Mouse (Mus musculus) heart, adult 18-20 months (tissue): ENCODE measurements around the gene Col5a3. TPM values are rescaled to one million over a fixed set of nuclear protein-coding genes. Genes with fewer than 3 reads are reported as not detected.

Experiments
- DNase-seq, 2 experiments: peaks; one replicate each; pipeline ENCODE4 v3.0.0; 2021 to 2022; ENCODE audit warnings: mixed read lengths in 1 of 2
- total RNA-seq, 2 experiments: library from RNA; stranded (reverse); gene quantifications; 2 replicates each; pipeline ENCODE4 v1.2.3; 2021

The Col5a3 gene
- total RNA-seq, 2 experiments from 2014 or later: 14.4 to 16.1 TPM

GRCm38 (mm10) chr9:20805706-20806105 lies 9.2 kb downstream of the Col5a3 start:
- DNase-seq: no peak

GRCm38 (mm10) chr9:20805159-20805495 lies 9.7 kb downstream of the Col5a3 start:
- peak; percentile 69 to 84 for DNase-seq

- DNase-seq: peak; percentile 75 to 80
These were observed 10.4 kb downstream of the Col5a3 start for GRCm38 (mm10) chr9:20804266-20805158.

- peak; percentile 71 to 85 for DNase-seq
These were observed 20.6 kb downstream of the Col5a3 start for GRCm38 (mm10) chr9:20794108-20794806.

- DNase-seq: no peak
These were observed 24.5 kb downstream of the Col5a3 start for GRCm38 (mm10) chr9:20790345-20790744.

- no peak for DNase-seq
These were observed 25.2 kb downstream of the Col5a3 start for GRCm38 (mm10) chr9:20789651-20790050.

- no peak for DNase-seq
These were observed 26.9 kb downstream of the Col5a3 start for GRCm38 (mm10) chr9:20787992-20788391.

- no peak for DNase-seq
These were observed 29.8 kb downstream of the Col5a3 start for GRCm38 (mm10) chr9:20785055-20785454.

GRCm38 (mm10) chr9:20781286-20781685 lies 33.6 kb downstream of the Col5a3 start:
- no peak for DNase-seq

- no peak for DNase-seq
These were observed 49.6 kb downstream of the Col5a3 start for GRCm38 (mm10) chr9:20765274-20765673.

GRCm38 (mm10) chr9:20763099-20763498 lies 51.8 kb downstream of the Col5a3 start:
- DNase-seq: peak; percentile 56 to 57

GRCm38 (mm10) chr9:20762197-20762961 lies 52.5 kb downstream of the Col5a3 start:
- no peak for DNase-seq

GRCm38 (mm10) chr9:20761388-20761787 lies 53.5 kb downstream of the Col5a3 start:
- no peak for DNase-seq

- DNase-seq: peak; percentile 84 to 96
These were observed 54.1 kb downstream of the Col5a3 start for GRCm38 (mm10) chr9:20760813-20761212.

GRCm38 (mm10) chr9:20758896-20759295 lies 56.0 kb downstream of the Col5a3 start:
- DNase-seq: peak; percentile 51 to 74

- DNase-seq: no peak
These were observed 56.6 kb downstream of the Col5a3 start for GRCm38 (mm10) chr9:20758243-20758642.

- peak; percentile 66 to 84 for DNase-seq
These were observed 57.5 kb downstream of the Col5a3 start for GRCm38 (mm10) chr9:20757087-20757955.

GRCm38 (mm10) chr9:20756081-20756700 lies 58.7 kb downstream of the Col5a3 start:
- no peak for DNase-seq

GRCm38 (mm10) chr9:20754335-20754734 lies 60.5 kb downstream of the Col5a3 start:
- DNase-seq: no peak

GRCm38 (mm10) chr9:20751477-20752029 lies 63.3 kb downstream of the Col5a3 start:
- DNase-seq: no peak

- DNase-seq: no peak
These were observed 65.7 kb downstream of the Col5a3 start for GRCm38 (mm10) chr9:20749213-20749612.
